Mouse (Mus musculus) stomach, postnatal 0 days (tissue): ENCODE measurements around the gene Itfg1. TPM values are rescaled to one million over a fixed set of nuclear protein-coding genes. Genes with fewer than 3 reads are reported as not detected.
A peak's percentile ranks its signal among the peaks of the same experiment; 100 is the strongest.
"Not testable (repeated sequence)": the region's sequence is repeated elsewhere in the genome, so short reads cannot be mapped to it uniquely, and the experiment has no call there.

Experiments used
- ATAC-seq: fragments of 200-750 bp; cut with Nextera tagmentation; 2 replicates; pipeline ENCODE4 v1.8.0; 2017; ENCODE audit not compliant: low FRiP score, low TSS enrichment
- DNase-seq: peaks from one replicate; pipeline ENCODE4 v3.0.0-alpha.2; 2016; ENCODE audit warnings: low spot score
- H3K27ac ChIP-seq: fragments of 300-500 bp; sonication (generic); replicated peaks from 2 replicates; pipeline ENCODE4 v1.5.1; 2014; ENCODE audit warnings: mild to moderate bottlenecking, control low read depth
- H3K27me3 ChIP-seq: fragments of 300-500 bp; sonication (generic); 2 replicates; pipeline ENCODE4 v1.6.1; 2014; ENCODE audit warnings: low read length; ENCODE audit not compliant: control insufficient read depth, insufficient read depth
- H3K36me3 ChIP-seq: fragments of 300-500 bp; sonication (generic); 2 replicates; pipeline ENCODE4 v1.6.1; 2014; ENCODE audit warnings: low read length, mixed read lengths; ENCODE audit not compliant: control insufficient read depth, insufficient read depth
- H3K4me1 ChIP-seq: fragments of 300-500 bp; sonication (generic); replicated peaks from 2 replicates; pipeline ENCODE4 v1.6.1; 2014; ENCODE audit warnings: antibody characterized with exemption; ENCODE audit not compliant: control insufficient read depth, insufficient read depth
- H3K4me2 ChIP-seq: fragments of 300-500 bp; sonication (generic); replicated peaks from 2 replicates; pipeline ENCODE4 v1.6.1; 2014; ENCODE audit warnings: low read depth, mild to moderate bottlenecking, control low read depth, moderate library complexity
- H3K4me3 ChIP-seq: fragments of 300-500 bp; sonication (generic); 2 replicates; pipeline ENCODE4 v1.5.1; 2014; ENCODE audit warnings: low read depth, low read length, control low read depth
- H3K9ac ChIP-seq: fragments of 300-500 bp; sonication (generic); 2 replicates; pipeline ENCODE4 v1.6.1; 2014; ENCODE audit warnings: mild to moderate bottlenecking, low read length, control low read depth, mixed read lengths
- H3K9me3 ChIP-seq: fragments of 300-500 bp; sonication (generic); 2 replicates; pipeline ENCODE4 v1.6.1; 2016; ENCODE audit warnings: low read length; ENCODE audit not compliant: control insufficient read depth
- CTCF ChIP-seq: IDR thresholded peaks from 2 replicates; pipeline ENCODE4 v1.5.1; 2016; ENCODE audit warnings: antibody characterized with exemption, low read depth, mild to moderate bottlenecking, moderate library complexity
- EP300 ChIP-seq: optimal IDR thresholded peaks from 2 replicates; pipeline ENCODE3; 2016; ENCODE audit warnings: antibody characterized with exemption
- WGBS: fragments of 180-500 bp; shearing (Covaris S2); extraction: QIAGEN DNeasy Blood & Tissue Kit; methylation state at CpG from one replicate; pipeline ENCODE4 v1.1.7; 2014; 5-methylcytosine and 5-hydroxymethylcytosine counted together
- polyA plus RNA-seq: library from polyadenylated mRNA; unstranded; fragments of >200 nt; fragmentation: Nextera tagmentation; extraction: Ambion mirVana; gene quantifications from 2 replicates; pipeline ENCODE4 v1.2.1, GENCODE M21; 2015

Gene Itfg1
- polyA plus RNA-seq, 1 experiment from 2014 or later = 53.2 TPM

GRCm38 (mm10) chr8:85839916-85840656, 635 bp downstream of the Itfg1 start:
- DNase-seq (no peak), ATAC-seq (no peak)
- H3K27me3 ChIP-seq = no peaks in the 10 kb centered on the region
- 1% methylated on average over 21 of the region's 21 CpGs for WGBS
- H3K27ac ChIP-seq = peak overlapping the region; percentile 99
- peak overlapping the region; percentile 88 for H3K4me3 ChIP-seq
- H3K4me1 ChIP-seq = no peaks in the 10 kb centered on the region; the same call in 1 of the 2 replicates
- H3K36me3 ChIP-seq = no peaks in the 10 kb centered on the region; the same call in 1 of the 2 replicates
- no peaks in the 10 kb centered on the region for H3K9me3 ChIP-seq
- peak overlapping the region; percentile 71 for H3K4me2 ChIP-seq
- H3K9ac ChIP-seq = peak overlapping the region; percentile 89
- no peak for TF ChIP-seq CTCF
- no peak for TF ChIP-seq EP300

- Histone ChIP-seq H3K27ac (no peak overlapping the region), H3K9ac (no peak overlapping the region), H3K4me2 (no peak overlapping the region), H3K27me3 (no peaks in the 10 kb centered on the region), H3K4me3 (no peak overlapping the region), H3K4me1 (no peaks in the 10 kb centered on the region), H3K36me3 (no peaks in the 10 kb centered on the region), H3K9me3 (no peaks in the 10 kb centered on the region)
- TF ChIP-seq EP300 (no peak), CTCF (no peak)
- DNase-seq (no peak), ATAC-seq (no peak)
Observed at GRCm38 (mm10) chr8:85813621-85814020, 27.1 kb downstream of the Itfg1 start.

- H3K9ac ChIP-seq = no peak overlapping the region
- H3K9me3 ChIP-seq = no peaks in the 10 kb centered on the region
- DNase-seq (no peak), ATAC-seq (no peak)
- no peaks in the 10 kb centered on the region; the same call in 1 of the 2 replicates for H3K36me3 ChIP-seq
- H3K27ac ChIP-seq = no peak overlapping the region
- no peaks in the 10 kb centered on the region for H3K27me3 ChIP-seq
- H3K4me1 ChIP-seq = no peaks in the 10 kb centered on the region
- WGBS = 88% methylated on average over 1 of the region's 1 CpGs
- H3K4me3 ChIP-seq = no peak overlapping the region
- no peak for TF ChIP-seq CTCF
- TF ChIP-seq EP300 = no peak
- H3K4me2 ChIP-seq = no peak overlapping the region
Observed at GRCm38 (mm10) chr8:85801408-85801807, 39.3 kb downstream of the Itfg1 start.

- TF ChIP-seq EP300 (no peak), CTCF (no peak)
- no peak for ATAC-seq
- no peaks in the 10 kb centered on the region for H3K27me3 ChIP-seq
- H3K9me3 ChIP-seq = no peaks in the 10 kb centered on the region
- H3K36me3 ChIP-seq = no peaks in the 10 kb centered on the region; the same call in 1 of the 2 replicates
- H3K4me1 ChIP-seq = no peaks in the 10 kb centered on the region
- WGBS = 94% methylated on average over 1 of the region's 1 CpGs
- no peak for DNase-seq
- no peak overlapping the region for H3K4me3 ChIP-seq
- H3K4me2 ChIP-seq = no peak overlapping the region
- H3K9ac ChIP-seq = no peak overlapping the region
- H3K27ac ChIP-seq = no peak overlapping the region
Observed at GRCm38 (mm10) chr8:85800164-85800563, 40.6 kb downstream of the Itfg1 start.

- H3K4me3 ChIP-seq, H3K4me1 ChIP-seq, H3K36me3 ChIP-seq, ATAC-seq, H3K9me3 ChIP-seq, H3K9ac ChIP-seq, H3K4me2 ChIP-seq, H3K27me3 ChIP-seq, DNase-seq, H3K27ac ChIP-seq: not testable (repeated sequence)
- WGBS = 79% methylated on average over 1 of the region's 1 CpGs
Observed at GRCm38 (mm10) chr8:85796392-85796791, 44.3 kb downstream of the Itfg1 start.

- ATAC-seq (no peak), DNase-seq (no peak)
- no peak overlapping the region for H3K27ac ChIP-seq
- H3K4me3 ChIP-seq = no peak overlapping the region
- no peaks in the 10 kb centered on the region for H3K9me3 ChIP-seq
- H3K4me2 ChIP-seq = no peak overlapping the region
- no peak overlapping the region for H3K9ac ChIP-seq
- no peaks in the 10 kb centered on the region for H3K27me3 ChIP-seq
- no peaks in the 10 kb centered on the region for H3K36me3 ChIP-seq
- WGBS = 91% methylated on average over 3 of the region's 3 CpGs
- H3K4me1 ChIP-seq = no peaks in the 10 kb centered on the region
- TF ChIP-seq CTCF = no peak
- no peak for TF ChIP-seq EP300
Observed at GRCm38 (mm10) chr8:85788341-85788740, 52.4 kb downstream of the Itfg1 start.
